Mouse (Mus musculus): ENCODE data around the gene Syn2. TPM values are rescaled to one million over a fixed set of nuclear protein-coding genes. Genes with fewer than 3 reads are reported as not detected.

The Syn2 gene
- polyA plus RNA-seq, 1 experiment from 2014 or later = 1.8 TPM

- Histone ChIP-seq H3K4me1 (ENCODE audit: control insufficient read depth, insufficient read depth, low read length) (no peaks in the 10 kb centered on the region), H3K4me2 (ENCODE audit: low read depth, low read length) (no peak overlapping the region), H3K9me3 (replicated peaks; ENCODE audit: control insufficient read depth, low read length) (no peaks in the 10 kb centered on the region), H3K27ac (ENCODE audit: low read length) (no peak overlapping the region), H3K36me3 (ENCODE audit: control insufficient read depth, insufficient read depth) (no peaks in the 10 kb centered on the region), H3K9ac (ENCODE audit: low read length) (no peak overlapping the region), H3K27me3 (ENCODE audit: control insufficient read depth, insufficient read depth, low read length) (0 out of 2 replicates have a peak, but pooled peaks cover 2% of the 10 kb centered on the region), H3K4me3 (ENCODE audit: low read length) (no peak overlapping the region)
- no peak for ATAC-seq (replicated peaks; ENCODE audit: extremely low read depth, insufficient read depth, low FRiP score)
- 69% methylated on average over 12 of the region's 12 CpGs for WGBS
Observed at GRCm38 (mm10) chr6:115312780-115313179, 178.1 kb downstream of the Syn2 start.

GRCm38 (mm10) chr6:115313235-115313738 lies 178.6 kb downstream of the Syn2 start:
- ATAC-seq (replicated peaks; ENCODE audit: extremely low read depth, insufficient read depth, low FRiP score) = no peak
- WGBS = 66% methylated on average over 9 of the region's 9 CpGs
- no peak overlapping the region for H3K4me2 ChIP-seq (ENCODE audit: low read depth, low read length)

GRCm38 (mm10) chr6:115313910-115314309 lies 179.2 kb downstream of the Syn2 start:
- H3K4me1 ChIP-seq (ENCODE audit: control insufficient read depth, insufficient read depth, low read length) = no peaks in the 10 kb centered on the region
- ATAC-seq (replicated peaks; ENCODE audit: extremely low read depth, insufficient read depth, low FRiP score) = no peak
- 0 out of 2 replicates have a peak, but pooled peaks cover 2% of the 10 kb centered on the region for H3K27me3 ChIP-seq (ENCODE audit: control insufficient read depth, insufficient read depth, low read length)
- H3K9me3 ChIP-seq (replicated peaks; ENCODE audit: control insufficient read depth, low read length) = no peaks in the 10 kb centered on the region
- no peak overlapping the region for H3K9ac ChIP-seq (ENCODE audit: low read length)
- no peak overlapping the region for H3K4me2 ChIP-seq (ENCODE audit: low read depth, low read length)
- H3K27ac ChIP-seq (ENCODE audit: low read length) = no peak overlapping the region
- no peaks in the 10 kb centered on the region for H3K36me3 ChIP-seq (ENCODE audit: control insufficient read depth, insufficient read depth)
- whole genome bisulfite sequencing = 58% methylated on average over 7 of the region's 7 CpGs
- no peak overlapping the region for H3K4me3 ChIP-seq (ENCODE audit: low read length)

More at GRCm38 (mm10) chr6:115313235-115313738, 178.6 kb downstream of the Syn2 start:
- no peak overlapping the region for H3K4me3 ChIP-seq (ENCODE audit: low read length)
- H3K27ac ChIP-seq (ENCODE audit: low read length) = no peak overlapping the region
- H3K27me3 ChIP-seq (ENCODE audit: control insufficient read depth, insufficient read depth, low read length) = 0 out of 2 replicates have a peak, but pooled peaks cover 2% of the 10 kb centered on the region
- H3K36me3 ChIP-seq (ENCODE audit: control insufficient read depth, insufficient read depth) = no peaks in the 10 kb centered on the region
- H3K9me3 ChIP-seq (replicated peaks; ENCODE audit: control insufficient read depth, low read length) = no peaks in the 10 kb centered on the region
- H3K4me1 ChIP-seq (ENCODE audit: control insufficient read depth, insufficient read depth, low read length) = no peaks in the 10 kb centered on the region
- H3K9ac ChIP-seq (ENCODE audit: low read length) = no peak overlapping the region

- no peaks in the 10 kb centered on the region for H3K36me3 ChIP-seq (ENCODE audit: control insufficient read depth, insufficient read depth)
- H3K4me3 ChIP-seq (ENCODE audit: low read length) = no peak overlapping the region
- no peak overlapping the region for H3K4me2 ChIP-seq (ENCODE audit: low read depth, low read length)
- H3K27ac ChIP-seq (ENCODE audit: low read length) = no peak overlapping the region
- H3K9me3 ChIP-seq (replicated peaks; ENCODE audit: control insufficient read depth, low read length) = no peaks in the 10 kb centered on the region
- WGBS = 77% methylated on average over 4 of the region's 4 CpGs
- no peaks in the 10 kb centered on the region for H3K4me1 ChIP-seq (ENCODE audit: control insufficient read depth, insufficient read depth, low read length)
- ATAC-seq (replicated peaks; ENCODE audit: extremely low read depth, insufficient read depth, low FRiP score) = no peak
- H3K9ac ChIP-seq (ENCODE audit: low read length) = no peak overlapping the region
- 0 out of 2 replicates have a peak, but pooled peaks cover 2% of the 10 kb centered on the region for H3K27me3 ChIP-seq (ENCODE audit: control insufficient read depth, insufficient read depth, low read length)
Observed at GRCm38 (mm10) chr6:115315770-115316169, 181.1 kb downstream of the Syn2 start.

GRCm38 (mm10) chr6:115316811-115317221 lies 182.1 kb downstream of the Syn2 start:
- Histone ChIP-seq H3K9me3 (replicated peaks; ENCODE audit: control insufficient read depth, low read length) (no peaks in the 10 kb centered on the region), H3K9ac (ENCODE audit: low read length) (no peak overlapping the region), H3K27ac (ENCODE audit: low read length) (no peak overlapping the region), H3K4me1 (ENCODE audit: control insufficient read depth, insufficient read depth, low read length) (no peaks in the 10 kb centered on the region), H3K36me3 (ENCODE audit: control insufficient read depth, insufficient read depth) (no peaks in the 10 kb centered on the region), H3K4me3 (ENCODE audit: low read length) (no peak overlapping the region), H3K4me2 (ENCODE audit: low read depth, low read length) (no peak overlapping the region), H3K27me3 (ENCODE audit: control insufficient read depth, insufficient read depth, low read length) (0 out of 2 replicates have a peak, but pooled peaks cover 2% of the 10 kb centered on the region)
- ATAC-seq (replicated peaks; ENCODE audit: extremely low read depth, insufficient read depth, low FRiP score) = no peak
- 53% methylated on average over 11 of the region's 11 CpGs for WGBS

GRCm38 (mm10) chr6:115318811-115319210 lies 184.1 kb downstream of the Syn2 start:
- H3K4me3 ChIP-seq (ENCODE audit: low read length) = no peak overlapping the region
- no peaks in the 10 kb centered on the region for H3K9me3 ChIP-seq (replicated peaks; ENCODE audit: control insufficient read depth, low read length)
- no peaks in the 10 kb centered on the region for H3K4me1 ChIP-seq (ENCODE audit: control insufficient read depth, insufficient read depth, low read length)
- H3K27me3 ChIP-seq (ENCODE audit: control insufficient read depth, insufficient read depth, low read length) = 0 out of 2 replicates have a peak, but pooled peaks cover 2% of the 10 kb centered on the region
- no peak overlapping the region for H3K9ac ChIP-seq (ENCODE audit: low read length)
- no peaks in the 10 kb centered on the region for H3K36me3 ChIP-seq (ENCODE audit: control insufficient read depth, insufficient read depth)
- no peak for ATAC-seq (replicated peaks; ENCODE audit: extremely low read depth, insufficient read depth, low FRiP score)
- no peak overlapping the region for H3K4me2 ChIP-seq (ENCODE audit: low read depth, low read length)
- 83% methylated on average over 6 of the region's 6 CpGs for whole genome bisulfite sequencing
- H3K27ac ChIP-seq (ENCODE audit: low read length) = no peak overlapping the region

- no peak overlapping the region for H3K4me3 ChIP-seq (ENCODE audit: low read length)
- no peak for ATAC-seq (replicated peaks; ENCODE audit: extremely low read depth, insufficient read depth, low FRiP score)
- no peaks in the 10 kb centered on the region for H3K9me3 ChIP-seq (replicated peaks; ENCODE audit: control insufficient read depth, low read length)
- H3K4me1 ChIP-seq (ENCODE audit: control insufficient read depth, insufficient read depth, low read length) = no peaks in the 10 kb centered on the region
- WGBS = 87% methylated on average over 4 of the region's 4 CpGs
- H3K27ac ChIP-seq (ENCODE audit: low read length) = no peak overlapping the region
- H3K9ac ChIP-seq (ENCODE audit: low read length) = no peak overlapping the region
- H3K27me3 ChIP-seq (ENCODE audit: control insufficient read depth, insufficient read depth, low read length) = 0 out of 2 replicates have a peak, but pooled peaks cover 2% of the 10 kb centered on the region
- no peaks in the 10 kb centered on the region for H3K36me3 ChIP-seq (ENCODE audit: control insufficient read depth, insufficient read depth)
- no peak overlapping the region for H3K4me2 ChIP-seq (ENCODE audit: low read depth, low read length)
Observed at GRCm38 (mm10) chr6:115319686-115320085, 185.0 kb downstream of the Syn2 start.

- Histone ChIP-seq H3K27ac (ENCODE audit: low read length) (no peak overlapping the region), H3K36me3 (ENCODE audit: control insufficient read depth, insufficient read depth) (no peaks in the 10 kb centered on the region), H3K9ac (ENCODE audit: low read length) (no peak overlapping the region), H3K4me3 (ENCODE audit: low read length) (no peak overlapping the region), H3K4me1 (ENCODE audit: control insufficient read depth, insufficient read depth, low read length) (no peaks in the 10 kb centered on the region), H3K4me2 (ENCODE audit: low read depth, low read length) (no peak overlapping the region), H3K9me3 (replicated peaks; ENCODE audit: control insufficient read depth, low read length) (no peaks in the 10 kb centered on the region), H3K27me3 (ENCODE audit: control insufficient read depth, insufficient read depth, low read length) (0 out of 2 replicates have a peak, but pooled peaks cover 2% of the 10 kb centered on the region)
- WGBS = 79% methylated on average over 8 of the region's 8 CpGs
- no peak for ATAC-seq (replicated peaks; ENCODE audit: extremely low read depth, insufficient read depth, low FRiP score)
Observed at GRCm38 (mm10) chr6:115320927-115321714, 186.4 kb downstream of the Syn2 start.

GRCm38 (mm10) chr6:115321883-115322351 lies 187.2 kb downstream of the Syn2 start:
- H3K27me3 ChIP-seq (ENCODE audit: control insufficient read depth, insufficient read depth, low read length) = 0 out of 2 replicates have a peak, but pooled peaks cover 2% of the 10 kb centered on the region
- H3K27ac ChIP-seq (ENCODE audit: low read length) = no peak overlapping the region
- ATAC-seq (replicated peaks; ENCODE audit: extremely low read depth, insufficient read depth, low FRiP score) = no peak
- no peaks in the 10 kb centered on the region for H3K36me3 ChIP-seq (ENCODE audit: control insufficient read depth, insufficient read depth)
- whole genome bisulfite sequencing = 63% methylated on average over 6 of the region's 6 CpGs
- no peak overlapping the region for H3K4me2 ChIP-seq (ENCODE audit: low read depth, low read length)
- H3K4me1 ChIP-seq (ENCODE audit: control insufficient read depth, insufficient read depth, low read length) = no peaks in the 10 kb centered on the region
- no peaks in the 10 kb centered on the region for H3K9me3 ChIP-seq (replicated peaks; ENCODE audit: control insufficient read depth, low read length)
- no peak overlapping the region for H3K4me3 ChIP-seq (ENCODE audit: low read length)
- H3K9ac ChIP-seq (ENCODE audit: low read length) = no peak overlapping the region
